ENCODE assay signal across 7 mouse cellular contexts in genomic region chr17:24848600-24849031, GRCm38 (mm10). TPM values are rescaled to one million over a fixed set of nuclear protein-coding genes. Genes with fewer than 3 reads are reported as not detected.
DNase-seq lines count a peak whose midpoint lies in the region; ATAC-seq and TF ChIP-seq lines count a peak whose summit lies in the region.

No protein-coding gene starts in this region.

- peak overlapping the region; percentile 81 for H3K4me3 ChIP-seq in G1E (ENCODE audit: low read depth, low read length)
- H3K4me3 ChIP-seq in midbrain, embryonic 11.5 days (ENCODE audit: low read depth, low read length): 0 out of 2 replicates have a peak overlapping the region, but pooled peaks have one; percentile 1
- H3K4me3 ChIP-seq in cerebellum, adult 2 months (replicated peaks; ENCODE audit: insufficient read depth, low read depth, low read length): no peak overlapping the region

- TF ChIP-seq CTCF in G1E (IDR thresholded peaks at IDR 0.05; ENCODE audit: low read depth, low read length): no peak
- no peak for TF ChIP-seq CTCF in cerebellum, adult 2 months (IDR thresholded peaks at IDR 0.05; ENCODE audit: borderline replicate concordance, insufficient read depth, low read depth, low read length)

- no peaks in the 10 kb centered on the region for H3K27me3 ChIP-seq in G1E (ENCODE audit: insufficient read depth, low read length)
- no peaks in the 10 kb centered on the region; the same call in 1 of the 2 replicates for H3K27me3 ChIP-seq in midbrain, embryonic 11.5 days (ENCODE audit: control insufficient read depth, insufficient read depth, low read length)
- H3K27me3 ChIP-seq in cerebellum, adult 2 months (ENCODE audit: control insufficient read depth, insufficient read depth, low read length): no peaks in the 10 kb centered on the region

- H3K9ac ChIP-seq in midbrain, embryonic 11.5 days (ENCODE audit: low read length): no peak overlapping the region

- peaks cover 17% of the 10 kb centered on the region for H3K4me1 ChIP-seq in G1E (ENCODE audit: insufficient read depth, low read depth, low read length)
- peaks cover 4% of the 10 kb centered on the region; the same call in 1 of the 2 replicates for H3K4me1 ChIP-seq in midbrain, embryonic 11.5 days (ENCODE audit: control insufficient read depth, insufficient read depth, low read length)
- H3K4me1 ChIP-seq in cerebellum, adult 2 months (ENCODE audit: control insufficient read depth, insufficient read depth, low read length): no peaks in the 10 kb centered on the region

- TF ChIP-seq POLR2A in cerebellum, adult 2 months (IDR thresholded peaks at IDR 0.05; ENCODE audit: borderline replicate concordance, insufficient read depth, low read length): no peak

- H3K36me3 ChIP-seq in G1E (replicated peaks): peaks cover 34% of the 10 kb centered on the region
- H3K36me3 ChIP-seq in midbrain, embryonic 11.5 days (ENCODE audit: control insufficient read depth, insufficient read depth, low read length): no peaks in the 10 kb centered on the region

- H3K9me3 ChIP-seq in G1E (replicated peaks): no peaks in the 10 kb centered on the region
- no peaks in the 10 kb centered on the region for H3K9me3 ChIP-seq in midbrain, embryonic 11.5 days (ENCODE audit: control insufficient read depth, low read length)

- no peak overlapping the region for H3K27ac ChIP-seq in midbrain, embryonic 11.5 days (ENCODE audit: low read depth, low read length)
- no peak overlapping the region for H3K27ac ChIP-seq in cerebellum, adult 2 months (ENCODE audit: insufficient read depth, low read length)

- no peak for ATAC-seq in G1E (ENCODE audit: extremely low read depth, insufficient number of reproducible peaks, low FRiP score, poor library complexity, severe bottlenecking)
- ATAC-seq in midbrain, embryonic 11.5 days (ENCODE audit: low FRiP score): no peak

- no peak for DNase-seq in G1E (ENCODE audit: low spot score)
- DNase-seq in c-Kit-positive CD71-positive TER-119-positive erythroid progenitor cells, embryonic 14.5 days (ENCODE audit: low spot score): peak; percentile 79
- DNase-seq in kidney, adult 18-20 months: peak; percentile 60
- no peak for DNase-seq in midbrain, embryonic 11.5 days (ENCODE audit: low spot score, missing footprints)
- DNase-seq in cerebellum, adult 11 months: no peak
- no peak for DNase-seq in adrenal gland, postnatal 25 days
- DNase-seq in cerebellum, adult 2 months: no peak

- peak overlapping the region; percentile 60; the same call in 1 of the 2 replicates for H3K4me2 ChIP-seq in midbrain, embryonic 11.5 days

RNA-seq across cellular contexts. Expression of gene Fahd1, which starts 1.5 kb away (rescaled TPM):
- 7.9 and 10.8 TPM in 2 replicates for total RNA-seq in G1E (2014; fragmentation: Nextera tagmentation)
- 16.1 TPM in 2 replicates for total RNA-seq in G1E (2017)
- 3.9 and 4.5 TPM in 2 replicates for polyA plus RNA-seq in G1E (2012)
- 18.8 and 21.5 TPM in 2 replicates for polyA plus RNA-seq in midbrain, embryonic 11.5 days (2014; fragmentation: Nextera tagmentation; extraction: Ambion mirVana)
- 34.6 and 35.5 TPM in 2 replicates for total RNA-seq in adrenal gland, postnatal 25 days (2021)
- polyA plus RNA-seq in cerebellum, adult 2 months (2012; rRNA removed): 31.1 and 33.4 TPM in 2 replicates

RNA-seq across cellular contexts. Expression of gene Hagh, which starts 8.7 kb away (rescaled TPM):
- total RNA-seq in G1E (2014; fragmentation: Nextera tagmentation): 16.8 and 22.3 TPM in 2 replicates
- total RNA-seq in G1E (2017): 30.4 and 34.7 TPM in 2 replicates
- 22.1 and 22.3 TPM in 2 replicates for polyA plus RNA-seq in G1E (2012)
- polyA plus RNA-seq in midbrain, embryonic 11.5 days (2014; fragmentation: Nextera tagmentation; extraction: Ambion mirVana): 28.2 and 31.0 TPM in 2 replicates
- total RNA-seq in adrenal gland, postnatal 25 days (2021): 88.2 and 124 TPM in 2 replicates
- 195 and 209 TPM in 2 replicates for polyA plus RNA-seq in cerebellum, adult 2 months (2012; rRNA removed)

RNA-seq across cellular contexts. Expression of gene Igfals, which starts 17.2 kb away (rescaled TPM):
- total RNA-seq in G1E (2014; fragmentation: Nextera tagmentation): not detected in 2 replicates
- total RNA-seq in G1E (2017): 0.12 and 0.16 TPM in 2 replicates
- polyA plus RNA-seq in G1E (2012): 0.10 and 0.12 TPM in 2 replicates
- polyA plus RNA-seq in midbrain, embryonic 11.5 days (2014; fragmentation: Nextera tagmentation; extraction: Ambion mirVana): 0.08 TPM in 1 of 2 replicates, not detected in the other
- total RNA-seq in adrenal gland, postnatal 25 days (2021): 1.5 and 3.0 TPM in 2 replicates
- polyA plus RNA-seq in cerebellum, adult 2 months (2012; rRNA removed): 0.11 and 0.27 TPM in 2 replicates

RNA-seq across cellular contexts. Expression of gene Nubp2, which starts 37.5 kb away (rescaled TPM):
- total RNA-seq in G1E (2014; fragmentation: Nextera tagmentation) (92.9 and 95.7 TPM in 2 replicates), G1E (2017) (46.9 and 58.5 TPM in 2 replicates)
- 79.9 and 103 TPM in 2 replicates for polyA plus RNA-seq in G1E (2012)
- polyA plus RNA-seq in midbrain, embryonic 11.5 days (2014; fragmentation: Nextera tagmentation; extraction: Ambion mirVana): 70.4 and 73.8 TPM in 2 replicates
- total RNA-seq in adrenal gland, postnatal 25 days (2021): 55.1 and 55.9 TPM in 2 replicates
- 36.4 and 39.0 TPM in 2 replicates for polyA plus RNA-seq in cerebellum, adult 2 months (2012; rRNA removed)

RNA-seq across cellular contexts. Expression of gene Spsb3, which starts 37.8 kb away (rescaled TPM):
- 10.9 and 12.8 TPM in 2 replicates for total RNA-seq in G1E (2014; fragmentation: Nextera tagmentation)
- total RNA-seq in G1E (2017): 15.9 and 19.7 TPM in 2 replicates
- 35.1 and 42.6 TPM in 2 replicates for polyA plus RNA-seq in G1E (2012)
- 37.3 and 44.4 TPM in 2 replicates for polyA plus RNA-seq in midbrain, embryonic 11.5 days (2014; fragmentation: Nextera tagmentation; extraction: Ambion mirVana)
- 29.2 and 30.9 TPM in 2 replicates for total RNA-seq in adrenal gland, postnatal 25 days (2021)
- 124 and 138 TPM in 2 replicates for polyA plus RNA-seq in cerebellum, adult 2 months (2012; rRNA removed)

Comparison
In these comparisons a context has a peak if more than half of its experiments do, and no peak if none do; other contexts are left out.
1. DNase-seq: peak in c-Kit-positive CD71-positive TER-119-positive erythroid progenitor cells, embryonic 14.5 days (single experiment) and kidney, adult 18-20 months (single experiment); none in G1E (single experiment), midbrain, embryonic 11.5 days (single experiment), cerebellum, adult 11 months (single experiment), adrenal gland, postnatal 25 days (single experiment) and cerebellum, adult 2 months (0 of 2).